ENCODE assay signal across 27 mouse cellular contexts in genomic region chr1:33725086-33725485, GRCm38 (mm10).
"Had no signal": no experiment of that assay in that cellular context is flagged by ENCODE, and none has a peak within 500 bp of the region (broad histone marks: within the 10 kb centered on the region; RNA-seq: fewer than 3 reads in every experiment).

No protein-coding gene starts in this region.

- DNase-seq: gastrocnemius, postnatal 14 days; heart, adult 2 months; heart, postnatal 14 days; heart, postnatal 36 days; kidney, adult 18-20 months; kidney, adult 8-10 months; kidney, postnatal 10 days; kidney, postnatal 25 days; kidney, postnatal 4 days; liver; liver, embryonic 13.5 days had no signal

- H3K9ac ChIP-seq: heart, embryonic 13.5 days; heart, embryonic 15.5 days; hindbrain, embryonic 12.5 days; hindbrain, embryonic 14.5 days; intestine, embryonic 15.5 days; limb, embryonic 12.5 days; liver, embryonic 13.5 days; liver, embryonic 15.5 days had no signal

- H3K27me3 ChIP-seq: heart, embryonic 13.5 days; heart, embryonic 15.5 days; hindbrain, embryonic 12.5 days; intestine, embryonic 15.5 days; limb, embryonic 12.5 days; liver, embryonic 13.5 days; liver, embryonic 15.5 days had no signal

- H3K4me3 ChIP-seq: heart, adult 2 months; heart, embryonic 13.5 days; heart, embryonic 15.5 days; hindbrain, embryonic 10.5 days; hindbrain, embryonic 12.5 days; intestine, embryonic 15.5 days; layer of hippocampus, adult 2 months; left cerebral cortex, adult 2 months; limb, embryonic 10.5 days; limb, embryonic 12.5 days; liver, embryonic 13.5 days; liver, embryonic 15.5 days had no signal

- H3K4me2 ChIP-seq: heart, embryonic 11.5 days; heart, embryonic 13.5 days; heart, embryonic 15.5 days; hindbrain, embryonic 12.5 days; hindbrain, embryonic 14.5 days; intestine, embryonic 15.5 days; limb, embryonic 12.5 days; liver, embryonic 11.5 days; liver, embryonic 13.5 days; liver, embryonic 15.5 days had no signal

- H3K27ac ChIP-seq: heart, adult 2 months; heart, embryonic 13.5 days; heart, embryonic 15.5 days; hindbrain, embryonic 10.5 days; hindbrain, embryonic 12.5 days; hindbrain, embryonic 14.5 days; intestine, embryonic 15.5 days; layer of hippocampus, adult 2 months; left cerebral cortex, adult 2 months; limb, embryonic 10.5 days; limb, embryonic 12.5 days; liver, embryonic 13.5 days; liver, embryonic 15.5 days had no signal

- H3K9me3 ChIP-seq: heart, embryonic 13.5 days; heart, embryonic 15.5 days; hindbrain, embryonic 10.5 days; hindbrain, embryonic 12.5 days; intestine, embryonic 15.5 days; limb, embryonic 10.5 days; limb, embryonic 12.5 days; liver, embryonic 13.5 days; liver, embryonic 15.5 days had no signal

- ATAC-seq: hindbrain, embryonic 16.5 days; inflammation-experienced regulatory T-cells, adult 6 months; intestine, embryonic 15.5 days; intestine, postnatal 0 days had no signal
